In the genomic region with DNA sequence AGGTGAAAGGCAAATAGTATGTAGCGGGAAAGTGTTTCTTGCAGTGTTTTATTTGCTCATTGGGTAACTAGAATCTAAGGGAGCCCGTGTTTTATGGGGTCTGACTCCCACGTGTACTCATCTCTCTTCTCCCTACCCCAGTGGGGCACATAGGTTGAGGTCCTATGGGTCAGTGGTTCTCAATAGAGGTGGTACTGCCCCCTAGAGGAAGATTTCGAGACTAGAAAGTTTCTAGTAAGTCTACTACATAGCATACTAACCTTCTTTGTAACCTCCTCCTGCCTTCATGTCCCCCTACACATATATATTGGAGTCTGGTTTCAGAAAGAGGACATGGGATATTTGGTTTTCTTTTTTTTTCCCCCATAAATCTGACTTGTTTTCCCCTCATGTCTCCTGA, we compare ENCODE assay signal across 27 mouse cellular contexts. TPM values are rescaled to one million over a fixed set of nuclear protein-coding genes. Genes with fewer than 3 reads are reported as not detected.
DNase-seq lines count a peak whose midpoint lies in the region; ATAC-seq and TF ChIP-seq lines count a peak whose summit lies in the region.
"Had no signal": no experiment of that assay in that cellular context is flagged by ENCODE, and none has a peak within 500 bp of the region (broad histone marks: within the 10 kb centered on the region; RNA-seq: fewer than 3 reads in every experiment).

No protein-coding gene starts in this region.

- H3K4me2 ChIP-seq in kidney, postnatal 0 days (ENCODE audit: low read length) = no peak overlapping the region
- no peak overlapping the region for H3K4me2 ChIP-seq in kidney, embryonic 15.5 days
- H3K4me2 ChIP-seq: embryonic facial prominence, embryonic 15.5 days; hindbrain, embryonic 12.5 days had no signal

- no peak for DNase-seq in kidney, postnatal 0 days (ENCODE audit: low spot score)
- DNase-seq in R1 (ENCODE audit: low read depth, low spot score) = peak; percentile 75
- no peak for DNase-seq in adrenal gland, postnatal 36 days
- DNase-seq in embryo, embryonic 10.5 days (ENCODE audit: low spot score) = no peak
- DNase-seq in neural tube, embryonic 10.5 days (ENCODE audit: extremely low spot score, low spot score) = no peak
- DNase-seq: adrenal gland, postnatal 25 days; cerebellum, adult 2 months; cerebellum, postnatal 10 days; embryo, embryonic 11 days; gastrocnemius, adult 2 months; gastrocnemius, postnatal 25 days; heart, postnatal 10 days; heart, postnatal 4 days; kidney, adult 11 months had no signal

- no peaks in the 10 kb centered on the region for H3K36me3 ChIP-seq in kidney, postnatal 0 days (ENCODE audit: insufficient read depth, low read length)
- no peaks in the 10 kb centered on the region for H3K36me3 ChIP-seq in kidney, embryonic 15.5 days
- peaks cover 7% of the 10 kb centered on the region; the same call in 1 of the 2 replicates for H3K36me3 ChIP-seq in E14TG2a.4 (ENCODE audit: insufficient read depth, low read length)
- H3K36me3 ChIP-seq: embryonic facial prominence, embryonic 15.5 days; forebrain, embryonic 10.5 days; heart, embryonic 10.5 days; hindbrain, embryonic 12.5 days had no signal

- H3K9ac ChIP-seq in kidney, postnatal 0 days (ENCODE audit: low read depth, low read length) = no peak overlapping the region
- no peak overlapping the region for H3K9ac ChIP-seq in kidney, embryonic 15.5 days
- H3K9ac ChIP-seq: embryonic facial prominence, embryonic 15.5 days; hindbrain, embryonic 12.5 days had no signal

- no peaks in the 10 kb centered on the region for H3K9me3 ChIP-seq in kidney, postnatal 0 days (replicated peaks; ENCODE audit: low read length)
- no peaks in the 10 kb centered on the region for H3K9me3 ChIP-seq in kidney, embryonic 15.5 days (replicated peaks)
- no peaks in the 10 kb centered on the region for H3K9me3 ChIP-seq in E14TG2a.4 (ENCODE audit: low read length)
- H3K9me3 ChIP-seq: embryonic facial prominence, embryonic 15.5 days; forebrain, embryonic 10.5 days; heart, embryonic 10.5 days; hindbrain, embryonic 12.5 days had no signal

- no peak overlapping the region for H3K4me3 ChIP-seq in kidney, postnatal 0 days (replicated peaks; ENCODE audit: low read depth, low read length)
- no peak overlapping the region for H3K4me3 ChIP-seq in kidney, embryonic 15.5 days (replicated peaks)
- no peak overlapping the region for H3K4me3 ChIP-seq in E14TG2a.4 (replicated peaks; ENCODE audit: low read length)
- H3K4me3 ChIP-seq: embryonic facial prominence, embryonic 15.5 days; erythroblast, embryonic 14.5 days; forebrain, embryonic 10.5 days; gastrocnemius, adult 2 months; heart, embryonic 10.5 days; hindbrain, embryonic 12.5 days had no signal

- H3K27me3 ChIP-seq in kidney, postnatal 0 days (ENCODE audit: insufficient read depth, low read length) = no peaks in the 10 kb centered on the region
- H3K27me3 ChIP-seq in kidney, embryonic 15.5 days = no peaks in the 10 kb centered on the region
- no peaks in the 10 kb centered on the region for H3K27me3 ChIP-seq in E14TG2a.4 (ENCODE audit: insufficient read depth, low read length)
- H3K27me3 ChIP-seq: embryonic facial prominence, embryonic 15.5 days; hindbrain, embryonic 12.5 days had no signal

- H3K27ac ChIP-seq in kidney, postnatal 0 days = no peak overlapping the region
- no peak overlapping the region for H3K27ac ChIP-seq in kidney, embryonic 15.5 days
- H3K27ac ChIP-seq: embryonic facial prominence, embryonic 15.5 days; forebrain, embryonic 10.5 days; gastrocnemius, adult 2 months; heart, embryonic 10.5 days; hindbrain, embryonic 12.5 days had no signal

- H3K4me1 ChIP-seq in kidney, postnatal 0 days (replicated peaks; ENCODE audit: insufficient read depth, low read length) = no peaks in the 10 kb centered on the region
- no peaks in the 10 kb centered on the region for H3K4me1 ChIP-seq in kidney, embryonic 15.5 days
- peaks cover 35% of the 10 kb centered on the region for H3K4me1 ChIP-seq in E14TG2a.4 (replicated peaks; ENCODE audit: low read depth, low read length)
- H3K4me1 ChIP-seq: embryonic facial prominence, embryonic 15.5 days; forebrain, embryonic 10.5 days; heart, embryonic 10.5 days; hindbrain, embryonic 12.5 days had no signal

- peak; percentile 24; the same call in 1 of the 2 replicates for TF ChIP-seq CTCF in kidney, postnatal 0 days (IDR thresholded peaks at IDR 0.05; ENCODE audit: low read depth)
- peak; percentile 47 for TF ChIP-seq CTCF in E14TG2a.4 (conservative IDR thresholded peaks at IDR 0.05; ENCODE audit: low read length)

- 72% methylated on average over 4 of the region's 4 CpGs for WGBS in kidney, postnatal 0 days
- WGBS in kidney, embryonic 15.5 days = 63% methylated on average over 4 of the region's 4 CpGs

- no peak for ATAC-seq in kidney, postnatal 0 days (replicated peaks; ENCODE audit: low FRiP score, low read depth)
- ATAC-seq in kidney, embryonic 15.5 days (replicated peaks; ENCODE audit: low FRiP score) = no peak
- ATAC-seq: activated CD4-positive, CD25-positive, alpha-beta regulatory T cell, adult 4 months; forebrain, embryonic 14.5 days had no signal

RNA-seq across cellular contexts. Expression of a gene that starts 9.3 kb away (rescaled TPM):
- 0.74 and 0.95 TPM in 2 replicates for polyA plus RNA-seq in kidney, postnatal 0 days (2015; fragmentation: Nextera tagmentation; extraction: Ambion mirVana)
- 0.21 TPM in 1 of 2 replicates, not detected in the other for polyA plus RNA-seq in kidney, embryonic 15.5 days (2015; fragmentation: Nextera tagmentation; extraction: Ambion mirVana)
- not detected for total RNA-seq in adrenal gland, postnatal 36 days (2021)
- total RNA-seq: adrenal gland, adult 18-20 months; adrenal gland, postnatal 25 days; gastrocnemius, adult 2 months; gastrocnemius, postnatal 25 days; granulocyte monocyte progenitor cell, adult 5-6 weeks; heart, postnatal 10 days; heart, postnatal 4 days had no signal
- polyA plus RNA-seq: activated CD4-positive, CD25-positive, alpha-beta regulatory T cell, adult 4 months; embryonic facial prominence, embryonic 11.5 days; forebrain, embryonic 10.5 days; forebrain, embryonic 14.5 days; heart, embryonic 10.5 days; heart, embryonic 14.5 days had no signal
